Mouse (Mus musculus) G1E (cell line): ENCODE measurements around the gene Gpatch8.

Source experiments
- CTCF ChIP-seq: IDR thresholded peaks from 2 replicates; pipeline ENCODE4 v1.5.1; 2012; ENCODE audit warnings: low read depth, low read length, inconsistent platforms, mixed read lengths
- GATA1 ChIP-seq: IDR thresholded peaks from 2 replicates; pipeline ENCODE4 v1.6.1; 2012; ENCODE audit warnings: borderline replicate concordance, low read length, inconsistent platforms, mixed read lengths
- GATA2 ChIP-seq: IDR thresholded peaks from 2 replicates; pipeline ENCODE4 v1.6.1; 2012; ENCODE audit warnings: low read depth, low read length, inconsistent platforms, borderline replicate concordance
- POLR2AphosphoS5 ChIP-seq: IDR thresholded peaks from 2 replicates; pipeline ENCODE4 v1.6.1; 2012; ENCODE audit warnings: low read depth, low read length, inconsistent platforms; ENCODE audit not compliant: insufficient replicate concordance
- TAL1 ChIP-seq: conservative IDR thresholded peaks from 2 replicates; pipeline ENCODE4 v1.6.1; 2012; ENCODE audit warnings: low read depth, low read length, inconsistent platforms, mixed read lengths

GRCm38 (mm10) chr11:102440255-102440654 is 115.9 kb downstream of the Gpatch8 start:
- TF ChIP-seq CTCF (no peak), POLR2AphosphoS5 (no peak), TAL1 (no peak), GATA1 (no peak), GATA2 (no peak)
